ENCODE assay signal across 31 mouse cellular contexts in the genomic region with DNA sequence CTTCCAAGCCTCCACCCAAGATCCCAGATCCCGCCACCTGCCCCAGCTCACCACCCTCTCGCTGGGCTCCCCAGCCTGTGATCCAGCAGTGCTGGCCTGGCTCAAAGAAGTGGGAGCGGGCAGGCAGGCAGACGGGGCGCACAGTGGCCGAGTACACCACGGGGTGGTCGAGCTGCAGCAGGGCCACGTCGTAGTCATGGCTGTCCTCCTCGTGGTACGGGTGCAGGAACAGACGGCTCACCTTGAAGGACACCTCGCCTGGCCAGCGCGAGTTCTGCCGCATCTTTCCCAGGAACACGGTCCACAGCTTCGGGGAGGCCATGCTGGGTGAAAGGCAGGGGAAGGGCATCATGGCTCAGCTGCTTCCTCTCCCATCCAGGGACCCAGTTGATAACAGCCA. TPM values are rescaled to one million over a fixed set of nuclear protein-coding genes. Genes with fewer than 3 reads are reported as not detected.
DNase-seq lines count a peak whose midpoint lies in the region; ATAC-seq and TF ChIP-seq lines count a peak whose summit lies in the region.
"Had no signal": no experiment of that assay in that cellular context is flagged by ENCODE, and none has a peak within 500 bp of the region (broad histone marks: within the 10 kb centered on the region; RNA-seq: fewer than 3 reads in every experiment).

No protein-coding gene starts in this region.

- H3K4me2 ChIP-seq in forebrain, embryonic 12.5 days, result no peak overlapping the region
- H3K4me2 ChIP-seq: embryonic facial prominence, embryonic 12.5 days; embryonic facial prominence, embryonic 15.5 days; forebrain, embryonic 15.5 days; heart, embryonic 13.5 days; hindbrain, embryonic 12.5 days; hindbrain, embryonic 15.5 days had no signal

- peaks cover 24% of the 10 kb centered on the region for H3K27me3 ChIP-seq in E14TG2a.4 (ENCODE audit: insufficient read depth, low read length)
- H3K27me3 ChIP-seq in G1E (ENCODE audit: insufficient read depth, low read length), result peaks cover 84% of the 10 kb centered on the region
- peaks cover 6% of the 10 kb centered on the region for H3K27me3 ChIP-seq in forebrain, embryonic 12.5 days
- H3K27me3 ChIP-seq in kidney, adult 2 months (replicated peaks; ENCODE audit: control insufficient read depth, insufficient read depth, low read length), result no peaks in the 10 kb centered on the region
- H3K27me3 ChIP-seq: embryonic facial prominence, embryonic 12.5 days; embryonic facial prominence, embryonic 15.5 days; forebrain, embryonic 15.5 days; hindbrain, embryonic 12.5 days; hindbrain, embryonic 15.5 days; Patski had no signal

- WGBS in forebrain, embryonic 12.5 days, result 92% methylated on average over 19 of the region's 19 CpGs
- WGBS in kidney, adult 2 months, result 91% methylated on average over 19 of the region's 19 CpGs

- H3K9ac ChIP-seq in forebrain, embryonic 12.5 days, result no peak overlapping the region
- H3K9ac ChIP-seq: embryonic facial prominence, embryonic 12.5 days; embryonic facial prominence, embryonic 15.5 days; forebrain, embryonic 15.5 days; heart, embryonic 13.5 days; hindbrain, embryonic 12.5 days; hindbrain, embryonic 15.5 days had no signal

- no peak for TF ChIP-seq CTCF in E14TG2a.4 (conservative IDR thresholded peaks at IDR 0.05; ENCODE audit: low read length)
- TF ChIP-seq CTCF in G1E (IDR thresholded peaks at IDR 0.05; ENCODE audit: low read depth, low read length), result no peak
- no peak for TF ChIP-seq CTCF in kidney, adult 2 months (conservative IDR thresholded peaks at IDR 0.05; ENCODE audit: insufficient read depth, insufficient read length, low read depth, low read length)

- H3K4me1 ChIP-seq in E14TG2a.4 (replicated peaks; ENCODE audit: low read depth, low read length) (peaks cover 41% of the 10 kb centered on the region), G1E (ENCODE audit: insufficient read depth, low read depth, low read length) (peaks cover 18% of the 10 kb centered on the region)
- H3K4me1 ChIP-seq in forebrain, embryonic 12.5 days, result peaks cover 24% of the 10 kb centered on the region
- H3K4me1 ChIP-seq in kidney, adult 2 months (ENCODE audit: control insufficient read depth, insufficient read depth, low read length), result no peaks in the 10 kb centered on the region

- no peak for ATAC-seq in G1E (ENCODE audit: extremely low read depth, insufficient number of reproducible peaks, low FRiP score, poor library complexity, severe bottlenecking)
- no peak for ATAC-seq in forebrain, embryonic 12.5 days (ENCODE audit: low FRiP score)
- ATAC-seq: CD4-positive, CD25-positive, alpha-beta regulatory T cell, adult 4 months; forebrain, embryonic 15.5 days; intestine, postnatal 0 days; Patski had no signal

- DNase-seq in cerebellum, adult 9-11 months, result peak; percentile 28
- DNase-seq in cerebellum, postnatal 25 days, result no peak
- no peak for DNase-seq in G1E (ENCODE audit: low spot score)
- no peak for DNase-seq in kidney, adult 2 months
- DNase-seq: adrenal gland, postnatal 14 days; cerebellum, adult 2 months; cerebellum, postnatal 14 days; gastrocnemius, postnatal 25 days; heart, postnatal 14 days had no signal

- H3K4me3 ChIP-seq in E14TG2a.4 (replicated peaks; ENCODE audit: low read length) (0 out of 2 replicates have a peak overlapping the region, but pooled peaks have one; percentile 3), G1E (ENCODE audit: low read depth, low read length) (peak overlapping the region; percentile 33; the same call in 1 of the 2 replicates)
- H3K4me3 ChIP-seq in forebrain, embryonic 12.5 days (replicated peaks), result no peak overlapping the region
- no peak overlapping the region for H3K4me3 ChIP-seq in kidney, adult 2 months (ENCODE audit: insufficient read depth, low read depth, low read length)
- H3K4me3 ChIP-seq: embryonic facial prominence, embryonic 12.5 days; embryonic facial prominence, embryonic 15.5 days; forebrain, embryonic 15.5 days; heart, adult 2 months; heart, embryonic 10.5 days; heart, embryonic 13.5 days; hindbrain, embryonic 12.5 days; hindbrain, embryonic 15.5 days had no signal

- H3K27ac ChIP-seq in forebrain, embryonic 12.5 days, result no peak overlapping the region
- H3K27ac ChIP-seq in kidney, adult 2 months (ENCODE audit: insufficient read depth, low read depth, low read length), result no peak overlapping the region
- H3K27ac ChIP-seq: embryonic facial prominence, embryonic 12.5 days; embryonic facial prominence, embryonic 15.5 days; forebrain, embryonic 15.5 days; heart, adult 2 months; heart, embryonic 10.5 days; heart, embryonic 13.5 days; hindbrain, embryonic 12.5 days; hindbrain, embryonic 15.5 days had no signal

- no peak for TF ChIP-seq POLR2A in kidney, adult 2 months (IDR thresholded peaks at IDR 0.05; ENCODE audit: low read depth, low read length)

- 0 out of 2 replicates have a peak, but pooled peaks cover 4% of the 10 kb centered on the region for H3K36me3 ChIP-seq in E14TG2a.4 (ENCODE audit: insufficient read depth, low read length)
- H3K36me3 ChIP-seq in G1E (replicated peaks), result no peaks in the 10 kb centered on the region
- no peaks in the 10 kb centered on the region for H3K36me3 ChIP-seq in forebrain, embryonic 12.5 days (replicated peaks)
- no peaks in the 10 kb centered on the region for H3K36me3 ChIP-seq in kidney, adult 2 months (ENCODE audit: control insufficient read depth, insufficient read depth, low read length)
- H3K36me3 ChIP-seq: embryonic facial prominence, embryonic 12.5 days; embryonic facial prominence, embryonic 15.5 days; forebrain, embryonic 15.5 days; heart, embryonic 10.5 days; heart, embryonic 13.5 days; hindbrain, embryonic 12.5 days; hindbrain, embryonic 15.5 days had no signal

- H3K9me3 ChIP-seq in E14TG2a.4 (ENCODE audit: low read length), result no peaks in the 10 kb centered on the region
- no peaks in the 10 kb centered on the region for H3K9me3 ChIP-seq in G1E (replicated peaks)
- H3K9me3 ChIP-seq in forebrain, embryonic 12.5 days, result no peaks in the 10 kb centered on the region
- H3K9me3 ChIP-seq: embryonic facial prominence, embryonic 12.5 days; embryonic facial prominence, embryonic 15.5 days; forebrain, embryonic 15.5 days; heart, embryonic 10.5 days; heart, embryonic 13.5 days; hindbrain, embryonic 12.5 days; hindbrain, embryonic 15.5 days had no signal

RNA-seq across cellular contexts. Expression of a gene that starts 13.9 kb away (rescaled TPM):
- total RNA-seq in G1E (2014; fragmentation: Nextera tagmentation) (not detected in 2 replicates), G1E (2017) (0.05 TPM in 1 of 2 replicates, not detected in the other)
- polyA plus RNA-seq in G1E (2012), result 0.04 TPM in 1 of 2 replicates, not detected in the other
- 67.3 and 79.6 TPM in 2 replicates for polyA plus RNA-seq in forebrain, embryonic 12.5 days (2016; fragmentation: Nextera tagmentation; extraction: Ambion mirVana)
- polyA plus RNA-seq in kidney, adult 2 months (2012; rRNA removed), result 163 and 184 TPM in 2 replicates

RNA-seq across cellular contexts. Expression of a gene that starts 26.2 kb away (rescaled TPM):
- total RNA-seq in G1E (2014; fragmentation: Nextera tagmentation) (not detected in 2 replicates), G1E (2017) (0.11 TPM in 1 of 2 replicates, not detected in the other)
- not detected in 2 replicates for polyA plus RNA-seq in G1E (2012)
- 0.43 and 1.3 TPM in 2 replicates for polyA plus RNA-seq in forebrain, embryonic 12.5 days (2016; fragmentation: Nextera tagmentation; extraction: Ambion mirVana)
- 2.7 and 5.7 TPM in 2 replicates for polyA plus RNA-seq in kidney, adult 2 months (2012; rRNA removed)
- total RNA-seq: common myeloid progenitor, adult 5-6 weeks; gastrocnemius, postnatal 25 days; heart, adult 2 months; heart, postnatal 14 days; hematopoietic stem cell, adult 5-6 weeks had no signal
- polyA plus RNA-seq: CD4-positive, CD25-positive, alpha-beta regulatory T cell, adult 4 months; heart, adult 2 months had no signal

RNA-seq across cellular contexts. Expression of a gene that starts 36.0 kb away (rescaled TPM):
- total RNA-seq in G1E (2014; fragmentation: Nextera tagmentation) (7.3 and 19.9 TPM in 2 replicates), G1E (2017) (20.2 and 22.7 TPM in 2 replicates)
- 101 and 115 TPM in 2 replicates for polyA plus RNA-seq in G1E (2012)
- 1.7 and 2.8 TPM in 2 replicates for polyA plus RNA-seq in forebrain, embryonic 12.5 days (2016; fragmentation: Nextera tagmentation; extraction: Ambion mirVana)
- polyA plus RNA-seq in kidney, adult 2 months (2012; rRNA removed), result 270 and 419 TPM in 2 replicates

RNA-seq across cellular contexts. Expression of a gene that starts 36.5 kb away (rescaled TPM):
- total RNA-seq in G1E (2014; fragmentation: Nextera tagmentation) (3.6 and 4.3 TPM in 2 replicates), G1E (2017) (0.93 and 1.3 TPM in 2 replicates)
- polyA plus RNA-seq in G1E (2012), result 1.7 and 1.8 TPM in 2 replicates
- polyA plus RNA-seq in forebrain, embryonic 12.5 days (2016; fragmentation: Nextera tagmentation; extraction: Ambion mirVana), result 10.1 and 10.3 TPM in 2 replicates
- 151 and 161 TPM in 2 replicates for polyA plus RNA-seq in kidney, adult 2 months (2012; rRNA removed)

RNA-seq across cellular contexts. Expression of a gene that starts 46.5 kb away (rescaled TPM):
- total RNA-seq in G1E (2014; fragmentation: Nextera tagmentation), result not detected in 2 replicates
- 0.49 TPM in 1 of 2 replicates, not detected in the other for total RNA-seq in G1E (2017)
- polyA plus RNA-seq in G1E (2012), result not detected in 2 replicates
- polyA plus RNA-seq in forebrain, embryonic 12.5 days (2016; fragmentation: Nextera tagmentation; extraction: Ambion mirVana), result not detected in 2 replicates
- 0.41 and 0.48 TPM in 2 replicates for polyA plus RNA-seq in kidney, adult 2 months (2012; rRNA removed)
- total RNA-seq: adrenal gland, adult 18-20 months; adrenal gland, postnatal 14 days; common myeloid progenitor, adult 5-6 weeks; ES-E14; gastrocnemius, adult 8-10 months; gastrocnemius, postnatal 25 days; heart, adult 2 months; heart, postnatal 14 days; hematopoietic stem cell, adult 5-6 weeks had no signal
- polyA plus RNA-seq: C2C12; CD4-positive, CD25-positive, alpha-beta regulatory T cell, adult 4 months; cerebellum, adult 2 months; embryonic facial prominence, embryonic 12.5 days; forebrain, embryonic 11.5 days; forebrain, embryonic 15.5 days; heart, embryonic 10.5 days; heart, embryonic 13.5 days; heart, embryonic 16.5 days; hindbrain, embryonic 12.5 days; hindbrain, embryonic 15.5 days; intestine, embryonic 14.5 days; intestine, postnatal 0 days; Patski had no signal

Comparison
In these comparisons a context has a peak if more than half of its experiments do, and no peak if none do; other contexts are left out.
1. H3K4me3 ChIP-seq: peak in E14TG2a.4 (single experiment) and G1E (single experiment); none in forebrain, embryonic 12.5 days (single experiment) and kidney, adult 2 months (single experiment).
2. RNA of a gene that starts 13.9 kb away (polyA plus RNA-seq): 163 to 184 TPM in kidney, adult 2 months and 67.3 to 79.6 TPM in forebrain, embryonic 12.5 days; 0.04 TPM in G1E; every median in the first group is over 10 times any median in the second.
3. RNA of a gene that starts 36.0 kb away (polyA plus RNA-seq): 270 to 419 TPM in kidney, adult 2 months and 101 to 115 TPM in G1E; 1.7 to 2.8 TPM in forebrain, embryonic 12.5 days; every median in the first group is over 10 times any median in the second.